Mouse (Mus musculus) CH12.LX (cell line): ENCODE data around the gene Tsg101.

ENCODE experiments used
- CTCF ChIP-seq, 2 experiments: IDR thresholded peaks in 1 of 2; conservative IDR thresholded peaks in 1 of 2; 2 replicates each; pipeline ENCODE4 v1.5.1; 2011 to 2012; ENCODE audit warnings: low read depth in 2 of 2, low read length in 2 of 2, improper control_type of control experiment in 1 of 2, inconsistent platforms in 1 of 2, mild to moderate bottlenecking in 1 of 2, moderate library complexity in 1 of 2
- ELF1 ChIP-seq: IDR thresholded peaks from 2 replicates; pipeline ENCODE4 v1.6.1; 2014; ENCODE audit warnings: low read depth, mild to moderate bottlenecking, inconsistent platforms, low read length, improper control_type of control experiment
- POLR2A ChIP-seq: IDR thresholded peaks from 2 replicates; pipeline ENCODE4 v1.6.1; 2011; ENCODE audit warnings: low read depth, mild to moderate bottlenecking, improper control_type of control experiment, low read length
- SMC3 ChIP-seq: IDR thresholded peaks from 2 replicates; pipeline ENCODE4 v1.6.1; 2011; ENCODE audit warnings: low read depth, low read length, improper control_type of control experiment
- USF2 ChIP-seq: conservative IDR thresholded peaks from 2 replicates; pipeline ENCODE4 v1.6.1; 2011; ENCODE audit warnings: low read depth, low read length, improper control_type of control experiment
- ZNF384 ChIP-seq: IDR thresholded peaks from 2 replicates; pipeline ENCODE4 v1.6.1; 2012; ENCODE audit warnings: low read depth, low read length, improper control_type of control experiment, inconsistent platforms

DNA sequence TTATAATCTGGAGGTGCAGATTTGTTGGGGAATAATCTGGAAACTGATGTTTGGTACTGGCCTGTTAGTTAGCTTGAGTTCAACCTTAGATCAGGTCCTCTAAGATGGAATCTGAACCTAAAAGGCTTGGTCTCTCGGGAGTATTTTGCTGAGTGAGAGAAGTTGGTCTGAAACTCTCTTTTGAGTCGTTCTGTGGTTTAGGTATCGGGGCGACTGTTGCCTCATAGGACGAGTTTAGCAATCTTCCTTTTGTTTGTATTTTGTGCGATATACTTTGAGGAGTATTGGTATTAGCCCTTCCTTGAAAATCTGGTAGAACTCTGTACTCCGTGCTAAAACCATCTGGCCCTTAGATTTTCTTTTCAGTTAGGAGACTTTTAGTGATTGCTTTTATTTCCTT is 44.3 kb upstream of the Tsg101 start:
- TF ChIP-seq ZNF384 (no peak), CTCF (conservative IDR thresholded peaks at IDR 0.05 in 1 of 2, IDR thresholded peaks at IDR 0.05 in 1 of 2; ENCODE audit: low read depth in 2 of 2, low read length in 2 of 2) (no peak), POLR2A (no peak), SMC3 (no peak), ELF1 (no peak), USF2 (no peak)
